21 mouse cellular contexts compared by ENCODE assay signal in the genomic region with DNA sequence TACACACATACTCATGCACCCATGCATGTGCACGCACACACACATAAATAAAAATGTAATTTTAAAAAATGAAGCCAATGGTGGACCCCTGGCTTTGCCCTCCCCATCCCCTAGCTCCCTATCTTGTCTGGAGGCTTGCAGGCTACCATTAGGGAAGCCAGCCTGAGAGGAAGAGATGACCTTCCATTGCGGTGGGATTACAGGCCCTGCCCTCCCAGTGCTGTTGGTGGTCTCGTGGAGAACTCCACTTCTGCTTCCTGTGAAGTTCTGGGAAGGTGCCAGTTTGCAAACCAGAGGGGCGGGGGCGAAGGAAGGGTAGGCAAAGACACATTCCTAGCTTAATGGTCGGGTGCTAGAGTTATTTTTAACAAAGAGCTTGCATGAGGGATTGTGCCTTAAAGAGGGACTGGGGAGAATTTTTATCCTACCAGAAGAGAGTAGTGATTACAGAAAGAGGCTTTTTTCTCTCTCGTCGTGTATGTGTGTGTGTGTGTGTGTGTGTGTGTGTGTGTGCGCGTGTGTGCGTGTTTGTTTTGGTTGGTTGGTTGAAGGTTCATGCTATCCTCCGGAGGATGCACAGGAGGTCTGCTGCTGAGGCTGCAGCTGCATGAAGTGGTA. TPM values are rescaled to one million over a fixed set of nuclear protein-coding genes. Genes with fewer than 3 reads are reported as not detected.
DNase-seq lines count a peak whose midpoint lies in the region; ATAC-seq lines count a peak whose summit lies in the region.
"Had no signal": no experiment of that assay in that cellular context is flagged by ENCODE, and none has a peak within 500 bp of the region (broad histone marks: within the 10 kb centered on the region; RNA-seq: fewer than 3 reads in every experiment).

No protein-coding gene starts in this region.

- H3K4me2 ChIP-seq in heart, embryonic 14.5 days (ENCODE audit: low read length), result 0 out of 2 replicates have a peak overlapping the region, but pooled peaks have one; percentile 12
- H3K4me2 ChIP-seq: embryonic facial prominence, embryonic 12.5 days; forebrain, embryonic 15.5 days; hindbrain, embryonic 14.5 days; liver, embryonic 11.5 days; neural tube, embryonic 13.5 days had no signal

- peaks cover 23% of the 10 kb centered on the region in 2 experiments for H3K4me1 ChIP-seq in heart, embryonic 14.5 days (ENCODE audit: control insufficient read depth in 2 of 2, insufficient read depth in 2 of 2, low read length in 2 of 2)
- H3K4me1 ChIP-seq: neural tube, embryonic 13.5 days had no signal

- H3K9me3 ChIP-seq in heart, embryonic 14.5 days (ENCODE audit: control insufficient read depth, low read length), result no peaks in the 10 kb centered on the region
- H3K9me3 ChIP-seq: embryonic facial prominence, embryonic 12.5 days; forebrain, embryonic 15.5 days; neural tube, embryonic 13.5 days had no signal

- H3K4me3 ChIP-seq in heart, embryonic 14.5 days (ENCODE audit: control insufficient read depth in 1 of 2, insufficient read depth in 1 of 2, low read depth in 1 of 2, low read length in 2 of 2), result no peak overlapping the region
- H3K4me3 ChIP-seq: embryonic facial prominence, embryonic 12.5 days; forebrain, embryonic 15.5 days; neural tube, embryonic 13.5 days had no signal

- 38% methylated on average over 12 of the region's 12 CpGs for WGBS in heart, embryonic 14.5 days

- peak overlapping the region; percentile 66 to 69 for H3K27ac ChIP-seq in heart, embryonic 14.5 days (replicated peaks in 1 of 2; ENCODE audit: control insufficient read depth in 1 of 2, insufficient read depth in 1 of 2, low read depth in 2 of 2, low read length in 2 of 2)
- H3K27ac ChIP-seq: embryonic facial prominence, embryonic 12.5 days; forebrain, embryonic 15.5 days; hindbrain, embryonic 14.5 days; macrophage; neural tube, embryonic 13.5 days had no signal

- no peak overlapping the region; the same call in 1 of the 2 replicates for H3K9ac ChIP-seq in heart, embryonic 14.5 days (ENCODE audit: low read length)
- H3K9ac ChIP-seq: embryonic facial prominence, embryonic 12.5 days; forebrain, embryonic 15.5 days; hindbrain, embryonic 14.5 days; neural tube, embryonic 13.5 days had no signal

- no peaks in the 10 kb centered on the region for H3K27me3 ChIP-seq in heart, embryonic 14.5 days (ENCODE audit: control insufficient read depth, insufficient read depth, low read length)
- H3K27me3 ChIP-seq: embryonic facial prominence, embryonic 12.5 days; forebrain, embryonic 15.5 days; neural tube, embryonic 13.5 days had no signal

- no peak for DNase-seq in heart, postnatal 25 days (ENCODE audit: low spot score)
- DNase-seq in left cerebral cortex, adult 18-20 months (ENCODE audit: low spot score in 2 of 2), result peak; percentile 40 to 51
- no peak for DNase-seq in left cerebral cortex, adult 8-10 months (ENCODE audit: low spot score in 2 of 2)
- peak; percentile 19 for DNase-seq in R1 (ENCODE audit: low read depth, low spot score)
- DNase-seq in brain, adult 2 months (ENCODE audit: low read depth, low spot score), result peak; percentile 70
- no peak for DNase-seq in spleen, adult 18-20 months
- no peak for DNase-seq in adrenal gland, postnatal 10 days
- DNase-seq: adrenal gland, adult 2 months; cerebellum, adult 9-10 months; gastrocnemius, postnatal 36 days; lung, adult 18-20 months; midbrain, embryonic 14.5 days; thymus, adult 2 months had no signal

- H3K36me3 ChIP-seq in heart, embryonic 14.5 days (ENCODE audit: control insufficient read depth, insufficient read depth, low read length), result no peaks in the 10 kb centered on the region
- H3K36me3 ChIP-seq: embryonic facial prominence, embryonic 12.5 days; forebrain, embryonic 15.5 days; neural tube, embryonic 13.5 days had no signal

- no peak for ATAC-seq in heart, embryonic 14.5 days (ENCODE audit: insufficient number of reproducible peaks, insufficient read depth, low FRiP score, low read depth)
- ATAC-seq: forebrain, embryonic 15.5 days had no signal

- intact Hi-C loops in heart, postnatal 25 days (cut with DNase I), result no loop called here

RNA-seq across cellular contexts. Expression of a gene that starts 50.5 kb away (rescaled TPM):
- polyA plus RNA-seq in heart, embryonic 14.5 days (2014; fragmentation: Nextera tagmentation; extraction: Ambion mirVana), result 1.5 and 1.6 TPM in 2 replicates
- 1 to 10 TPM; 5.4 to 5.5 TPM for total RNA-seq in heart, postnatal 25 days (2021)
- 1 to 10 TPM; 2.8 TPM for total RNA-seq in left cerebral cortex, adult 18-20 months (2021)
- total RNA-seq in left cerebral cortex, adult 8-10 months (2022), result 1 to 10 TPM; 2.0 to 3.1 (median 2.8) TPM
- total RNA-seq in adrenal gland, postnatal 10 days (2021), result 1 to 10 TPM; 6.3 to 7.1 TPM
- polyA plus RNA-seq: limb, embryonic 11.5 days; liver, embryonic 11.5 days; macrophage had no signal

Comparison
In these comparisons a context has a peak if more than half of its experiments do, and no peak if none do; other contexts are left out.
1. DNase-seq: peak in left cerebral cortex, adult 18-20 months (2 of 2), R1 (single experiment) and brain, adult 2 months (single experiment); none in heart, postnatal 25 days (single experiment), left cerebral cortex, adult 8-10 months (0 of 2), spleen, adult 18-20 months (0 of 2) and adrenal gland, postnatal 10 days (single experiment).